Mouse (Mus musculus): ENCODE measurements around the gene Gm45213.
"Not testable (repeated sequence)": the region's sequence is repeated elsewhere in the genome, so short reads cannot be mapped to it uniquely, and the experiment has no call there.

Gene Gm45213

GRCm38 (mm10) chr7:66053946-66054483 is 10.6 kb downstream of the Gm45213 start:
- no peak for DNase-seq

- not testable (repeated sequence) for DNase-seq
Measured at GRCm38 (mm10) chr7:66055356-66055755, 12.0 kb downstream of the Gm45213 start.

- no peak for DNase-seq
Measured at GRCm38 (mm10) chr7:66058703-66059102, 15.3 kb downstream of the Gm45213 start, which contains the start of gene Snrpa1. Gene Snrpa1 (plus strand): TSS chr7:66059003.

GRCm38 (mm10) chr7:66060066-66060956 is 16.9 kb downstream of the Gm45213 start:
- DNase-seq, result peak; percentile 92

- no peak for DNase-seq
Measured at GRCm38 (mm10) chr7:66061057-66061456, 17.7 kb downstream of the Gm45213 start.

GRCm38 (mm10) chr7:66076411-66076810 is 33.0 kb downstream of the Gm45213 start:
- no peak for DNase-seq

GRCm38 (mm10) chr7:66079364-66080230 is 36.2 kb downstream of the Gm45213 start, which contains the start of gene Selenos:
Gene Selenos (plus strand): TSS chr7:66079649.
- DNase-seq, result peak; percentile 95

- no peak for DNase-seq
Measured at GRCm38 (mm10) chr7:66080231-66080613, 36.8 kb downstream of the Gm45213 start.

- DNase-seq, result no peak
Measured at GRCm38 (mm10) chr7:66083757-66084156, 40.4 kb downstream of the Gm45213 start.

GRCm38 (mm10) chr7:66084546-66084945 is 41.1 kb downstream of the Gm45213 start:
- DNase-seq, result no peak

GRCm38 (mm10) chr7:66087652-66088051 is 44.2 kb downstream of the Gm45213 start:
- no peak for DNase-seq

- DNase-seq, result no peak
Measured at GRCm38 (mm10) chr7:66088077-66088476, 44.7 kb downstream of the Gm45213 start.

GRCm38 (mm10) chr7:66090676-66091190 is 47.3 kb downstream of the Gm45213 start:
- DNase-seq, result peak; percentile 18

- no peak for DNase-seq
Measured at GRCm38 (mm10) chr7:66091553-66091952, 48.2 kb downstream of the Gm45213 start.

- no peak for DNase-seq
Measured at GRCm38 (mm10) chr7:66092656-66093055, 49.3 kb downstream of the Gm45213 start.

GRCm38 (mm10) chr7:66094141-66094540 is 50.7 kb downstream of the Gm45213 start:
- DNase-seq, result peak; percentile 35

- no peak for DNase-seq
Measured at GRCm38 (mm10) chr7:66098803-66099202, 55.4 kb downstream of the Gm45213 start.

GRCm38 (mm10) chr7:66101866-66102265 is 58.5 kb downstream of the Gm45213 start:
- no peak for DNase-seq

GRCm38 (mm10) chr7:66104531-66104930 is 61.1 kb downstream of the Gm45213 start:
- no peak for DNase-seq

GRCm38 (mm10) chr7:66105771-66106170 is 62.4 kb downstream of the Gm45213 start:
- DNase-seq, result no peak

GRCm38 (mm10) chr7:66106581-66107056 is 63.2 kb downstream of the Gm45213 start:
- no peak for DNase-seq

GRCm38 (mm10) chr7:66107206-66107605 is 63.8 kb downstream of the Gm45213 start:
- DNase-seq, result peak; percentile 34

- peak; percentile 20 for DNase-seq
Measured at GRCm38 (mm10) chr7:66107930-66108329, 64.5 kb downstream of the Gm45213 start.

All from kidney, adult 18-20 months (tissue).